Mouse (Mus musculus): Measurements from ENCODE around the gene Pacrg. TPM values are rescaled to one million over a fixed set of nuclear protein-coding genes. Genes with fewer than 3 reads are reported as not detected.

The Pacrg gene
- polyA plus RNA-seq, 1 experiment from 2014 or later = 0.89 TPM

DNA sequence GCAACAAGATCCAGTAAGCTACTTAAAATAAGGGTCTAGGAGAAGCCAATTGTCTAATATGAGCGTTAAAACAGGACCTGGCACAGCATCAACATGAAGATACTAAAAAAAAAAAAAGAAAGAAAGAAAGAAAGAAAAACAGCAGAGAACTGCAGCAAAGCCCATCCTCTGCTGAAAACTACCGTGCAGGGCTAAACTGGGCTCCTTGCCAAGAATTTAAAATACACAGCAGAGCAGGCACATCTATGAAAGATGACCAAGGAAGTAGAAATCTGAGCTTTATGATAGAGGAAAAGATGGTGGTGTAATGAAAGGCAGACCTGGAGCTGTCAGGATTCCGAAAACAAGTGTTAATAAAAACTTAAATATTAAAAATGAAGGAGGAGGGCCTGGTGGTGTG lies 48.5 kb downstream of the Pacrg start:
- no peak for TF ChIP-seq EP300 (optimal IDR thresholded peaks at IDR 0.05)
- TF ChIP-seq CTCF (IDR thresholded peaks at IDR 0.05; ENCODE audit: low read depth) = no peak
- no peak overlapping the region for H3K9ac ChIP-seq (ENCODE audit: low read length)
- ATAC-seq (ENCODE audit: low FRiP score, low TSS enrichment) (no peak), DNase-seq (ENCODE audit: low spot score) (no peak)
- H3K27ac ChIP-seq (replicated peaks) = no peak overlapping the region
- H3K9me3 ChIP-seq (ENCODE audit: control insufficient read depth, low read length) = no peaks in the 10 kb centered on the region
- H3K4me3 ChIP-seq (ENCODE audit: low read depth, low read length) = no peak overlapping the region
- H3K36me3 ChIP-seq (ENCODE audit: control insufficient read depth, insufficient read depth, low read length) = no peaks in the 10 kb centered on the region
- H3K4me2 ChIP-seq (replicated peaks; ENCODE audit: low read depth) = no peak overlapping the region
- WGBS = 24% methylated on average over 3 of the region's 3 CpGs
- H3K27me3 ChIP-seq (ENCODE audit: control insufficient read depth, insufficient read depth, low read length) = no peaks in the 10 kb centered on the region
- no peaks in the 10 kb centered on the region for H3K4me1 ChIP-seq (replicated peaks; ENCODE audit: control insufficient read depth, insufficient read depth)

DNA sequence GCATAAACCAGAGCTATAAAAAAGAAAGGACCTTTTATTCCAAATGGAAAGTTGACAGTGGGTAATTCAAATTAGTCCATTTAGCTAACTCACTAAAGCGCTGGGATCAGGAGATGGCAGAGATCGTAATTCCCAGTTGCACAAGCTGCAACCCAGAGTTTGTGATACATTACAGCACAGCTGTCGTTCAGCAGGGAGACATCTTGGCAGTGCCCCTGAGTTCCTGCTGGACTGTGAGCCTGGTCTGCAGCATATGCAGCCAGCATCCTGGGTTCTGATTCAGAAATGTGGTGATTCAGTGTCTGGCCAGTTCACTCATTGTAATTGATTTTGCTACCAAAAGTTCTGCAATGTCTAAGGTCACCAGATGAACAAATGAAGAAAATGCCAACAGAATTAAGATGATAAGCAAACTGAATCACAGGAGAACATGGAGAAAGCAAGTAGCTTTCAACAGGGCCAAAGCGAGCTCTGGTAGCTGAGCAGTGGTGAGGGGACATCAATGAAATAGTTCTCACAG lies 55.6 kb downstream of the Pacrg start:
- ATAC-seq (ENCODE audit: low FRiP score, low TSS enrichment) (no peak), DNase-seq (ENCODE audit: low spot score) (no peak)
- Histone ChIP-seq H3K27ac (replicated peaks) (no peak overlapping the region), H3K4me2 (replicated peaks; ENCODE audit: low read depth) (no peak overlapping the region), H3K36me3 (ENCODE audit: control insufficient read depth, insufficient read depth, low read length) (no peaks in the 10 kb centered on the region), H3K27me3 (ENCODE audit: control insufficient read depth, insufficient read depth, low read length) (no peaks in the 10 kb centered on the region), H3K9ac (ENCODE audit: low read length) (no peak overlapping the region), H3K4me3 (ENCODE audit: low read depth, low read length) (no peak overlapping the region), H3K4me1 (replicated peaks; ENCODE audit: control insufficient read depth, insufficient read depth) (no peaks in the 10 kb centered on the region), H3K9me3 (ENCODE audit: control insufficient read depth, low read length) (no peaks in the 10 kb centered on the region)
- WGBS = 72% methylated on average over 4 of the region's 4 CpGs
- no peak for TF ChIP-seq EP300 (optimal IDR thresholded peaks at IDR 0.05)

DNA sequence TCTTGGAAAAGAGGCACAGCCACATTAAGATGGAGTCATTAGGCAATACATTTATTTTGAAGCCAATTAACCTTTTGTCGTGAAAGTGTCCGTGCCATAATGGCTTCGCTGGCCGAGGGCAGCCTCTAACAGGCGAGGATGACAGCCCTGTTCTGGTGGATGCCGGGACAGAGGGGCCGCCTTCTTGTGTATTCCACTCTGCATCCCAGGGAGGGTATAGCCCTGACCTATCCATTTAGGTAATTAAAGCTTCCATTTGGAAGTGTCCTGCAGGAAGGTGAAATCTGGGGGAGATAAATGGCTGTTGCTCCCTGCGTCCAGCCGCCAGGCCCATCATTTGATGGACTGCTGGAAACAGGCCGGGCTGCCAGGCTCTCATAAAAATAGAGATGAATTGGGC lies 63.6 kb downstream of the Pacrg start:
- WGBS = 48% methylated on average over 10 of the region's 10 CpGs
- no peaks in the 10 kb centered on the region for H3K27me3 ChIP-seq (ENCODE audit: control insufficient read depth, insufficient read depth, low read length)
- no peak overlapping the region for H3K27ac ChIP-seq (replicated peaks)
- H3K9me3 ChIP-seq (ENCODE audit: control insufficient read depth, low read length) = no peaks in the 10 kb centered on the region
- H3K4me3 ChIP-seq (ENCODE audit: low read depth, low read length) = no peak overlapping the region
- no peak for DNase-seq (ENCODE audit: low spot score)
- H3K4me1 ChIP-seq (replicated peaks; ENCODE audit: control insufficient read depth, insufficient read depth) = no peaks in the 10 kb centered on the region
- no peak overlapping the region for H3K4me2 ChIP-seq (replicated peaks; ENCODE audit: low read depth)
- no peaks in the 10 kb centered on the region for H3K36me3 ChIP-seq (ENCODE audit: control insufficient read depth, insufficient read depth, low read length)
- ATAC-seq (ENCODE audit: low FRiP score, low TSS enrichment) = no peak
- TF ChIP-seq CTCF (IDR thresholded peaks at IDR 0.05; ENCODE audit: low read depth) (no peak), EP300 (optimal IDR thresholded peaks at IDR 0.05) (no peak)
- H3K9ac ChIP-seq (ENCODE audit: low read length) = no peak overlapping the region

DNA sequence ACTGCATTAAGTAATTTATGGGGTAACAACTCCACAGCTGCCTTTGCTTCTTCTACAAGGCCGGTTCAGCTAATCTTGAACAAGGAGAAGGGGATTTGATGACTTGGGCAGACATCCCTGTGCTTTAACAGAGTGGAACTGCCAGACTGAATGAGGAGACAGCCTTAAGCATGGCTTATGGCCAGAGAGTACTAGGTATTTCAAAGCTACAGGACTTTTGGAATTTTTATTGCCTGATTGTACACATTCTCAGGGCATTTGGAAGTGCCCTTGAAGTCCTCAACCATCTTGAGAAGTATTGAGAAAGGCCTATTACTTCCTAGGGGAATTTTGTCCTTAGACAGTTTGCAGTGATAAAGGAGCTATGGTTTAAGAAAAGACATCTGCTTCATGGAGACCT lies 65.6 kb downstream of the Pacrg start:
- Histone ChIP-seq H3K36me3 (ENCODE audit: control insufficient read depth, insufficient read depth, low read length) (no peaks in the 10 kb centered on the region), H3K4me3 (ENCODE audit: low read depth, low read length) (no peak overlapping the region)
- WGBS = 68% methylated on average over 1 of the region's 1 CpGs

DNA sequence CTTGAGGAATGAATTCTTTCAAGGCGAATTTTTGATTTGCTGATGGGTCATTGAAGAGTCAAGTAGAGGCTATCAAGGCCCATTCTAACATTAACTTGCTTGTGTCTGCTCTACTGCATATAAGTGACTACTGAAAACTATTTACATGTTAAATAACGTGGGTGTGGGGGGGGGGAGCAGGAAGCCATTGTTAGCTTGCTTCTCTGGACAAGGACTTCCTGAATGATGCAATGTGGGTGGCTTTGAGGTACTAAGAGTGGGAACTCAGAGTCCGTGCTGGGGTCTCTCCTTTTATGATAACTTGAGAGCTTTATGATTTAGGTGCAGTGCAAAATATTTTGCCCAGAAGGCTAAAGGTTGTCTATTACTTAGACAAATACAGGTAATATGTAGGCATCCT lies 67.9 kb downstream of the Pacrg start:
- H3K9ac ChIP-seq (ENCODE audit: low read length) = no peak overlapping the region
- no peak for DNase-seq (ENCODE audit: low spot score)
- no peaks in the 10 kb centered on the region for H3K27me3 ChIP-seq (ENCODE audit: control insufficient read depth, insufficient read depth, low read length)
- TF ChIP-seq CTCF (IDR thresholded peaks at IDR 0.05; ENCODE audit: low read depth) (no peak), EP300 (optimal IDR thresholded peaks at IDR 0.05) (no peak)
- no peaks in the 10 kb centered on the region for H3K4me1 ChIP-seq (replicated peaks; ENCODE audit: control insufficient read depth, insufficient read depth)
- H3K4me3 ChIP-seq (ENCODE audit: low read depth, low read length) = no peak overlapping the region
- H3K36me3 ChIP-seq (ENCODE audit: control insufficient read depth, insufficient read depth, low read length) = no peaks in the 10 kb centered on the region
- H3K27ac ChIP-seq (replicated peaks) = no peak overlapping the region
- no peaks in the 10 kb centered on the region for H3K9me3 ChIP-seq (ENCODE audit: control insufficient read depth, low read length)
- no peak overlapping the region for H3K4me2 ChIP-seq (replicated peaks; ENCODE audit: low read depth)
- 60% methylated on average over 3 of the region's 3 CpGs for WGBS
- ATAC-seq (ENCODE audit: low FRiP score, low TSS enrichment) = no peak

More for the DNA sequence above, 65.6 kb downstream of the Pacrg start:
- ATAC-seq (ENCODE audit: low FRiP score, low TSS enrichment) (no peak), DNase-seq (ENCODE audit: low spot score) (no peak)
- TF ChIP-seq EP300 (optimal IDR thresholded peaks at IDR 0.05) (no peak), CTCF (IDR thresholded peaks at IDR 0.05; ENCODE audit: low read depth) (no peak)
- no peak overlapping the region for H3K4me2 ChIP-seq (replicated peaks; ENCODE audit: low read depth)
- H3K9ac ChIP-seq (ENCODE audit: low read length) = no peak overlapping the region
- H3K4me1 ChIP-seq (replicated peaks; ENCODE audit: control insufficient read depth, insufficient read depth) = no peaks in the 10 kb centered on the region
- no peaks in the 10 kb centered on the region for H3K27me3 ChIP-seq (ENCODE audit: control insufficient read depth, insufficient read depth, low read length)
- no peak overlapping the region for H3K27ac ChIP-seq (replicated peaks)
- no peaks in the 10 kb centered on the region for H3K9me3 ChIP-seq (ENCODE audit: control insufficient read depth, low read length)

DNA sequence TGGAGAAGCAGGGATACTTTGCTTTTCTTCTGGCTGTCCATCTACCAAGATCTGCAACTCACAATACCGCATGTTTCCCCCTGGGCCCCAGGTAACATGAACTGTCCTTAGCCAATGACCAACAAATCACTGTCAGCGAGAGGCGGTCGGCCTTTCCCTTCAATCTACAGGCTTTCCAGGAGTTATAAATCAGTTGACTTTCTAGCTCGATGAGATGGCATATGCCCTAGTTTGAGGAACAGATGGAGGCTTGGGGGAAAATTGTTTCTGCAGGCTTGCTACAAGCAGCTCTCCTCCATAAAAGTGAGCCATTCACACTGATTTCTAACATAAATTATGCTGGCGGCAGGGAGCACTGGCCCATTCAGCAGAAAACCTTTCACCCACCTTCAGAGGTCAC lies 70.2 kb downstream of the Pacrg start:
- Histone ChIP-seq H3K4me2 (replicated peaks; ENCODE audit: low read depth) (no peak overlapping the region), H3K27me3 (ENCODE audit: control insufficient read depth, insufficient read depth, low read length) (no peaks in the 10 kb centered on the region), H3K9ac (ENCODE audit: low read length) (no peak overlapping the region), H3K36me3 (ENCODE audit: control insufficient read depth, insufficient read depth, low read length) (no peaks in the 10 kb centered on the region), H3K4me1 (replicated peaks; ENCODE audit: control insufficient read depth, insufficient read depth) (no peaks in the 10 kb centered on the region), H3K9me3 (ENCODE audit: control insufficient read depth, low read length) (no peaks in the 10 kb centered on the region), H3K27ac (replicated peaks) (no peak overlapping the region), H3K4me3 (ENCODE audit: low read depth, low read length) (no peak overlapping the region)
- ATAC-seq (ENCODE audit: low FRiP score, low TSS enrichment) = no peak
- TF ChIP-seq CTCF (IDR thresholded peaks at IDR 0.05; ENCODE audit: low read depth) (no peak), EP300 (optimal IDR thresholded peaks at IDR 0.05) (no peak)
- WGBS = 70% methylated on average over 6 of the region's 6 CpGs
- no peak for DNase-seq (ENCODE audit: low spot score)

Data from stomach, postnatal 0 days (tissue).